Mouse (Mus musculus): Measurements from ENCODE around the gene Asah2. TPM values are rescaled to one million over a fixed set of nuclear protein-coding genes. Genes with fewer than 3 reads are reported as not detected.

Asah2 gene
- polyA plus RNA-seq, 1 experiment from 2014 or later: 1.3 TPM

DNA sequence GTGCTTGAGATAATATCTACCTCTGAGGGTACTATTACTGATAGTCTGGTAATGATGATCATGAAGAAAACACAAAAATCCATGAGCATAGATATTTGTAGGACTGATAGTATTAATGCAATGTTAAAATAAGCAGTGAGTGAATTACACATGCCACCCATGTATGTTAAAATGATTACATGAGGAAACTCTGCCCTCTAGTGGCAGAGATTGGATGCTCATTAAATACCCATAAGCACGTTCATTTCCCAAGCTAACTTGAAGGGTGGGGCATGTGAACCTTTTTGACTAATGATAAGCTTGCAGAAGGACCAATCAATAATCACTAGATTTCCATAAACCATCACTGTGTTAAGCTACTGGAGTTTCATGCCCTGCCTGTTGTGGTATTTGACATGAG lies 77.6 kb downstream of the Asah2 start:
- H3K4me2 ChIP-seq: no peak overlapping the region
- 2% methylated on average over 1 of the region's 1 CpGs for WGBS

GRCm38 (mm10) chr19:32025443-32025842 lies 82.6 kb downstream of the Asah2 start:
- Histone ChIP-seq H3K36me3 (no peaks in the 10 kb centered on the region), H3K9me3 (no peaks in the 10 kb centered on the region), H3K27ac (replicated peaks) (no peak overlapping the region), H3K4me1 (replicated peaks) (no peaks in the 10 kb centered on the region), H3K9ac (no peak overlapping the region), H3K4me3 (no peak overlapping the region), H3K4me2 (no peak overlapping the region), H3K27me3 (no peaks in the 10 kb centered on the region)
- WGBS: 72% methylated on average over 3 of the region's 3 CpGs
- ATAC-seq (ENCODE audit: low FRiP score, low read depth): no peak

More for the DNA sequence above, 77.6 kb downstream of the Asah2 start:
- H3K36me3 ChIP-seq: no peaks in the 10 kb centered on the region
- no peak for ATAC-seq (ENCODE audit: low FRiP score, low read depth)
- H3K4me1 ChIP-seq (replicated peaks): no peaks in the 10 kb centered on the region
- no peaks in the 10 kb centered on the region for H3K27me3 ChIP-seq
- no peak overlapping the region for H3K9ac ChIP-seq
- H3K9me3 ChIP-seq: no peaks in the 10 kb centered on the region
- no peak overlapping the region for H3K4me3 ChIP-seq
- H3K27ac ChIP-seq (replicated peaks): no peak overlapping the region

- Histone ChIP-seq H3K4me2 (no peak overlapping the region), H3K4me3 (no peak overlapping the region)
- WGBS: 38% methylated on average over 8 of the region's 8 CpGs
These were observed 88.3 kb downstream of the Asah2 start for GRCm38 (mm10) chr19:32019722-32020121.

GRCm38 (mm10) chr19:32018585-32018984 lies 89.4 kb downstream of the Asah2 start:
- Histone ChIP-seq H3K27ac (replicated peaks) (no peak overlapping the region), H3K36me3 (no peaks in the 10 kb centered on the region), H3K4me1 (replicated peaks) (peaks cover 3% of the 10 kb centered on the region; the same call in 1 of the 2 replicates), H3K4me2 (no peak overlapping the region), H3K9ac (no peak overlapping the region), H3K4me3 (no peak overlapping the region), H3K27me3 (no peaks in the 10 kb centered on the region), H3K9me3 (no peaks in the 10 kb centered on the region)
- no peak for ATAC-seq (ENCODE audit: low FRiP score, low read depth)
- WGBS: 70% methylated on average over 7 of the region's 7 CpGs

More at GRCm38 (mm10) chr19:32019722-32020121, 88.3 kb downstream of the Asah2 start:
- Histone ChIP-seq H3K27ac (replicated peaks) (no peak overlapping the region), H3K9me3 (no peaks in the 10 kb centered on the region), H3K27me3 (no peaks in the 10 kb centered on the region), H3K36me3 (no peaks in the 10 kb centered on the region), H3K4me1 (replicated peaks) (peaks cover 3% of the 10 kb centered on the region; the same call in 1 of the 2 replicates), H3K9ac (no peak overlapping the region)
- no peak for ATAC-seq (ENCODE audit: low FRiP score, low read depth)

DNA sequence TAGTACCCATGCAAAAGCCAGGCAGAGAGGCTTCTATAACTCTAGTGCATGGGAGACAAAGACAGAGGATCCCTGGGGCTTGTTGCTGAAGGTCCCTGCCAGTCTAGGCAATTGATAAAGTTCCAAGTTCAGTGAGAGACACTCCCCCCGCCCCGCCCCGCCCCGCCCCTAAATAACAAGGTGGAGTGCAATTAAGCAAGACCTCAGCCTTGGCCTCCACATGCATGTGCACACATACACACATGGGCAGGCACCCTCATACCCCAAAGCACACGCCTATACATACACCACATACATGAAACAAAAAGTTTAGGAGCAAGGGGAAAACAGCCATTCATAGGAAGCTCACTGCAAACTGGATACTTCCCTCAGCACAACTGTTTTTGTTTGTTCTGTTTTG lies 90.0 kb downstream of the Asah2 start:
- 91% methylated on average over 5 of the region's 5 CpGs for WGBS
- no peaks in the 10 kb centered on the region for H3K9me3 ChIP-seq
- H3K4me1 ChIP-seq (replicated peaks): peaks cover 3% of the 10 kb centered on the region; the same call in 1 of the 2 replicates
- H3K9ac ChIP-seq: no peak overlapping the region
- no peaks in the 10 kb centered on the region for H3K27me3 ChIP-seq
- H3K4me2 ChIP-seq: no peak overlapping the region
- no peak overlapping the region for H3K4me3 ChIP-seq
- no peaks in the 10 kb centered on the region for H3K36me3 ChIP-seq
- no peak overlapping the region for H3K27ac ChIP-seq (replicated peaks)
- ATAC-seq (ENCODE audit: low FRiP score, low read depth): no peak

DNA sequence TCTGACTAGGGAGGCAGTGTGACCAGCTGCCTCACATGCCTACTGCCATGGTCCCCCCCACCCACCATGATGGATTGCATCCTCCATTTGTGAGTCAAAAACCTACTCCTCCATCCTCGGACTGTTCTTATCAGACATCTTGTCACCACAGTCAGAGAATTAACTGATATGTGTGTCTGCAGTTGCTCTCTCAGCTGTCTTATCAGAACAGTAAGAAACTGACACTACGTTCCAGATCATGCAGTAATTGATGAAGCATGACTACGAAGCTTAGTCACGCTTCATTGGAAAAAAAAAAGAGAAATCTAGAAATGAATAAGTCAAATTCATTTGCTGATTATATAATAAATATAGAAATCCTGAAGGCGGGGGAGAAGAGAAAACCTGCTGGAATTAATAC lies 105.4 kb downstream of the Asah2 start:
- WGBS: 68% methylated on average over 5 of the region's 5 CpGs
- H3K4me1 ChIP-seq (replicated peaks): no peaks in the 10 kb centered on the region
- H3K4me3 ChIP-seq: no peak overlapping the region
- no peak overlapping the region for H3K4me2 ChIP-seq
- no peak overlapping the region for H3K27ac ChIP-seq (replicated peaks)
- H3K27me3 ChIP-seq: no peaks in the 10 kb centered on the region
- no peaks in the 10 kb centered on the region for H3K9me3 ChIP-seq
- no peak overlapping the region for H3K9ac ChIP-seq
- no peak for ATAC-seq (ENCODE audit: low FRiP score, low read depth)
- no peaks in the 10 kb centered on the region for H3K36me3 ChIP-seq

DNA sequence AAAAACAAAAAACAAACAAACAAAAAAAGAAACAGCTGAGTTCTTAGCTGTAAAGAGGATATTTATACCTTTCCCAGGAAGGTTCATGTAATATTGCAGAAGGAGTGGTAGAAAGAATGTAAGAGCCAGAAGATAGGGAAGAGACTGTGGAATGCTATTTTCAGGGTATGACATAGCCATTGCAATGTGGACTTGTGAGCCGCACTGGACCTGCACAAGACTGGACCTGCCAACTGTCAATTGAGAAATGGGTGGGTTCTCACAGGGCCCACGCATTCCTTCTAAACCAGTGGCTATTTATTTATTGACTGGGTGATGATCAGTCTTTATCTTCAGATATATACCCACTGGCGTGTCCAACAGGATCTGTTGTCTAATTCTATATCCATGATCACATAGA lies 111.1 kb downstream of the Asah2 start:
- H3K4me2 ChIP-seq: no peak overlapping the region
- no peaks in the 10 kb centered on the region for H3K4me1 ChIP-seq (replicated peaks)
- H3K4me3 ChIP-seq: no peak overlapping the region
- no peak for ATAC-seq (ENCODE audit: low FRiP score, low read depth)
- H3K36me3 ChIP-seq: no peaks in the 10 kb centered on the region
- no peaks in the 10 kb centered on the region for H3K27me3 ChIP-seq
- WGBS: 92% methylated on average over 3 of the region's 3 CpGs
- no peaks in the 10 kb centered on the region for H3K9me3 ChIP-seq
- H3K27ac ChIP-seq (replicated peaks): no peak overlapping the region
- H3K9ac ChIP-seq: no peak overlapping the region

DNA sequence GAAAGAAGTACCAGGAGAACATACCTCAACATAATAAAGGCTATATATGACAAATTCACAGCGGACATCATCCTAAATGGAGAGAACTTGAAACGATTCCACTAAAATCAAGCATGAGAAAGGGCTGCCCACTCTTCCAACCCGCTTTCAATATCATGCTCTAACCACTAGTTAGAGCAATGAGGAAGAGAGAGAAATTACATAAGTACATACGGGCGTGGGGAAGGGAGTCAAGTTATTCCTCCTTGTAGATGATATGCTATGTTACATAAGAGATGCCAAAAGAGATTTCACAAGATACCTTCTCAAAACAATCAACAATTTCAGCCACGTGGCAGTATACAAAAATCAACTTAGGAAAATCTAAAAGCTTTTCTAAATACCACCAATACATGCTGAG lies 117.0 kb downstream of the Asah2 start:
- Histone ChIP-seq H3K4me3 (no peak overlapping the region), H3K4me2 (no peak overlapping the region), H3K27ac (replicated peaks) (no peak overlapping the region), H3K27me3 (no peaks in the 10 kb centered on the region), H3K9me3 (no peaks in the 10 kb centered on the region), H3K36me3 (no peaks in the 10 kb centered on the region), H3K9ac (no peak overlapping the region), H3K4me1 (replicated peaks) (no peaks in the 10 kb centered on the region)
- whole genome bisulfite sequencing: 94% methylated on average over 6 of the region's 6 CpGs
- no peak for ATAC-seq (ENCODE audit: low FRiP score, low read depth)

GRCm38 (mm10) chr19:31975882-31976281 lies 132.1 kb downstream of the Asah2 start:
- Histone ChIP-seq H3K9me3 (no peaks in the 10 kb centered on the region), H3K4me2 (no peak overlapping the region), H3K4me3 (no peak overlapping the region), H3K4me1 (replicated peaks) (no peaks in the 10 kb centered on the region), H3K27ac (replicated peaks) (no peak overlapping the region), H3K27me3 (no peaks in the 10 kb centered on the region), H3K36me3 (no peaks in the 10 kb centered on the region), H3K9ac (no peak overlapping the region)
- WGBS: 59% methylated on average over 2 of the region's 2 CpGs
- no peak for ATAC-seq (ENCODE audit: low FRiP score, low read depth)

DNA sequence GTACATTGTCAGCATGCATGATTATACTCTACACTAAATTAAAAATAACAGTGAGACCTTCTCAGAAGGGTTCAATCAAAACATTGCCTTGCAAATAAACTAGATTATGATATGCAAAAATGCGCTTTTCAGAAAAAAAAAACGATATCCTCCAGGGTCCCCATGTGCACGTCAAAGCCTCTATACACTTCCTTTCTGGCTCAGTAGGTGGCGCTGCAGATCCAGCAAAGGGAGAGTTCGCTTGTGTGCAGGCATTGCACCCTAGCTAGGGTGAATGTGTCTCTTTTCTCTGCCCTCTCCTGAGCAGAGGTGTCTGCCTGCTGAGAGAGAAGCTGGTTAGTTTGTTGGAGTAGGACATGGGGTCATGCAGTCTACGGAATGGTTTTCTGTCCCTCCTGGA lies 136.0 kb downstream of the Asah2 start:
- H3K27me3 ChIP-seq: no peaks in the 10 kb centered on the region
- ATAC-seq (ENCODE audit: low FRiP score, low read depth): peak; percentile 85
- no peak overlapping the region for H3K4me3 ChIP-seq
- H3K9ac ChIP-seq: no peak overlapping the region
- no peaks in the 10 kb centered on the region for H3K9me3 ChIP-seq
- 9% methylated on average over 6 of the region's 6 CpGs for WGBS
- no peak overlapping the region for H3K4me2 ChIP-seq
- H3K27ac ChIP-seq (replicated peaks): no peak overlapping the region
- no peaks in the 10 kb centered on the region for H3K36me3 ChIP-seq
- H3K4me1 ChIP-seq (replicated peaks): no peaks in the 10 kb centered on the region

GRCm38 (mm10) chr19:31971405-31971804 lies 136.6 kb downstream of the Asah2 start:
- Histone ChIP-seq H3K9ac (no peak overlapping the region), H3K4me3 (no peak overlapping the region), H3K4me1 (replicated peaks) (no peaks in the 10 kb centered on the region), H3K27ac (replicated peaks) (no peak overlapping the region), H3K9me3 (no peaks in the 10 kb centered on the region), H3K27me3 (no peaks in the 10 kb centered on the region), H3K36me3 (no peaks in the 10 kb centered on the region), H3K4me2 (no peak overlapping the region)
- WGBS: 60% methylated on average over 3 of the region's 3 CpGs
- ATAC-seq (ENCODE audit: low FRiP score, low read depth): no peak

DNA sequence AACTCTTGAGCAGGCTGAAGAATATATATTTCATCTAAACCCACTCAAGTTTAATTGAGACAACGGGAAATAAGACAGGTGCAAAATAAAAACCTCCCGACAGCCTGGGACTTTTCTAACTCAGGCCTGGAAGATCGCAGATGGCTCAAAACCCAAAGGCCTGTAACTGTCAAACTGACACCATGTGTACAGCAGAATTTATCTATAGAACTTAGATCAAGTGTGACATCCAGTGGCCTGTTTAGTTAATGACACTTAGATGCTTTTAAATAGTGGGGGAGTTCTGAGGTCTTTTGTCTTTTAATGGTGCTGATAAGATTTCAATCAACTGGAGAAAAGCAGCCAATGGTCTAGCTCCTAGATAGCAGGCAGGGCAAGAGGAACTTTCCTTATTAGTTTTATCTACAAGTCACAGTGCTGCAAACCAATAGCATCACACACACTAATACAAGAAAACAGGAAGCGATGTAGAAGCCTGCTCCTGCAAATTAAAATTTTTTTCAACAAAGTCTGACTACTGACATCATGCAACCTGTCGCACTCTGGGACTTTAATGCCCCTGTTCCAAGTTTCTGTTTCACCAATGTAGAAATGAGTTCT lies 140.0 kb downstream of the Asah2 start:
- WGBS: 71% methylated on average over 5 of the region's 5 CpGs
- Histone ChIP-seq H3K27ac (replicated peaks) (no peak overlapping the region), H3K4me2 (no peak overlapping the region), H3K36me3 (no peaks in the 10 kb centered on the region), H3K27me3 (no peaks in the 10 kb centered on the region), H3K4me3 (no peak overlapping the region), H3K4me1 (replicated peaks) (no peaks in the 10 kb centered on the region), H3K9ac (no peak overlapping the region), H3K9me3 (no peaks in the 10 kb centered on the region)
- ATAC-seq (ENCODE audit: low FRiP score, low read depth): no peak

DNA sequence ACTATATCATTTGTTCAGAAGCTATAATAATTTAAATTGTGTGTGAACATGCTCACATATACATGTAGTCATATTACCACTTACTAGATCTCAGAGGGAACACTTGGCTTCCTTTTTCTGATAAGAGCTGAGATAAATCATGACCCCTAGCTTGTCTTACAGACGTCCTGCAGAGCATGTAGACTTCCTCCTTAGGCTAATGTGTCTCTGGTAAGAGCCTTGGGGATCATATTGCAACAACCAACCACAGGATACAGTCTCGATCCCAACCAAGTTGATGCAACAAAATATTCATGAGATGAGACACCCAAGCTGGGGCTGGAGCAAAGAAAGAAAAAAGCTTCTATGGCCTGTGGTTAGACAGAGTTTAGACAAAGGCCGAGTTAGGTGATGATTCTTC lies 144.9 kb downstream of the Asah2 start:
- 54% methylated on average over 3 of the region's 3 CpGs for WGBS
- H3K9ac ChIP-seq: no peak overlapping the region
- H3K4me2 ChIP-seq: no peak overlapping the region
- no peaks in the 10 kb centered on the region for H3K36me3 ChIP-seq
- H3K9me3 ChIP-seq: no peaks in the 10 kb centered on the region
- no peak for ATAC-seq (ENCODE audit: low FRiP score, low read depth)
- H3K27me3 ChIP-seq: no peaks in the 10 kb centered on the region
- no peak overlapping the region for H3K27ac ChIP-seq (replicated peaks)
- H3K4me1 ChIP-seq (replicated peaks): no peaks in the 10 kb centered on the region
- no peak overlapping the region for H3K4me3 ChIP-seq
